Mouse (Mus musculus) hindbrain, embryonic 10.5 days (tissue): ENCODE data around the gene Prss50. TPM values are rescaled to one million over a fixed set of nuclear protein-coding genes. Genes with fewer than 3 reads are reported as not detected.

ENCODE experiments used
- DNase-seq: peaks from one replicate; pipeline ENCODE4 v3.0.0-alpha.2; 2017; ENCODE audit warnings: low spot score
- H3K27ac ChIP-seq: fragments of 300-500 bp; sonication (generic); 2 replicates; pipeline ENCODE4 v1.5.1; 2016; ENCODE audit warnings: mild to moderate bottlenecking, moderate library complexity
- H3K27me3 ChIP-seq: fragments of 300-500 bp; sonication (generic); 2 replicates; pipeline ENCODE4 v1.6.1; 2016; ENCODE audit warnings: mild to moderate bottlenecking; ENCODE audit not compliant: poor library complexity, insufficient read depth, severe bottlenecking
- H3K36me3 ChIP-seq: fragments of 300-500 bp; sonication (generic); 2 replicates; pipeline ENCODE4 v1.6.1; 2016; ENCODE audit warnings: mild to moderate bottlenecking, moderate library complexity
- H3K4me1 ChIP-seq: fragments of 300-500 bp; sonication (generic); replicated peaks from 2 replicates; pipeline ENCODE4 v1.6.1; 2016; ENCODE audit warnings: mild to moderate bottlenecking
- H3K4me3 ChIP-seq: fragments of 300-500 bp; sonication (generic); 2 replicates; pipeline ENCODE4 v1.5.1; 2016; ENCODE audit warnings: mild to moderate bottlenecking, moderate library complexity
- H3K9me3 ChIP-seq: fragments of 300-500 bp; sonication (generic); 2 replicates; pipeline ENCODE4 v1.6.1; 2016; ENCODE audit warnings: mild to moderate bottlenecking, moderate library complexity
- WGBS: fragments of 180-500 bp; shearing (Covaris S2); methylation state at CpG from one replicate; pipeline ENCODE4 v1.1.7; 2016; 5-methylcytosine and 5-hydroxymethylcytosine counted together
- polyA plus RNA-seq: library from polyadenylated mRNA; unstranded; fragments of >200 nt; fragmentation: Nextera tagmentation; extraction: Ambion mirVana; gene quantifications from 2 replicates; pipeline ENCODE4 v1.2.1, GENCODE M21; 2016

Gene Prss50
- polyA plus RNA-seq, 1 experiment from 2014 or later, result 0.68 TPM

GRCm38 (mm10) chr9:110841438-110841837, 16.3 kb upstream of the Prss50 start:
- no peak for DNase-seq
- Histone ChIP-seq H3K9me3 (no peaks in the 10 kb centered on the region), H3K27ac (no peak overlapping the region), H3K4me1 (peaks cover 7% of the 10 kb centered on the region; the same call in 1 of the 2 replicates), H3K36me3 (no peaks in the 10 kb centered on the region), H3K27me3 (no peaks in the 10 kb centered on the region), H3K4me3 (no peak overlapping the region)
- WGBS, result 91% methylated on average over 2 of the region's 2 CpGs

- no peaks in the 10 kb centered on the region for H3K9me3 ChIP-seq
- H3K36me3 ChIP-seq, result no peaks in the 10 kb centered on the region
- no peaks in the 10 kb centered on the region for H3K27me3 ChIP-seq
- H3K27ac ChIP-seq, result no peak within 1 kb of the TSS
- WGBS, result 87% methylated on average over 10 of the region's 10 CpGs
- no peak within 1 kb of the TSS for H3K4me3 ChIP-seq
- no peak for DNase-seq
- H3K4me1 ChIP-seq, result peaks cover 7% of the 10 kb centered on the region; the same call in 1 of the 2 replicates
Measured at GRCm38 (mm10) chr9:110844206-110844605, 13.6 kb upstream of the Prss50 start, which contains the start of gene Prss46. Prss46 (plus strand) TSS chr9:110844506.

GRCm38 (mm10) chr9:110849162-110849561, 8.6 kb upstream of the Prss50 start:
- Histone ChIP-seq H3K27ac (no peak overlapping the region), H3K27me3 (no peaks in the 10 kb centered on the region), H3K36me3 (no peaks in the 10 kb centered on the region), H3K9me3 (no peaks in the 10 kb centered on the region), H3K4me1 (no peaks in the 10 kb centered on the region; the same call in 1 of the 2 replicates), H3K4me3 (no peak overlapping the region)
- WGBS, result 80% methylated on average over 7 of the region's 7 CpGs
- no peak for DNase-seq

GRCm38 (mm10) chr9:110855903-110856302, 1.9 kb upstream of the Prss50 start:
- Histone ChIP-seq H3K4me1 (peaks cover 17% of the 10 kb centered on the region), H3K27ac (no peak overlapping the region), H3K27me3 (peaks cover 32% of the 10 kb centered on the region), H3K36me3 (no peaks in the 10 kb centered on the region), H3K4me3 (no peak overlapping the region), H3K9me3 (no peaks in the 10 kb centered on the region)
- WGBS, result 72% methylated on average over 7 of the region's 7 CpGs
- DNase-seq, result no peak

GRCm38 (mm10) chr9:110856920-110857319, 847 bp upstream of the Prss50 start:
- Histone ChIP-seq H3K27me3 (peaks cover 32% of the 10 kb centered on the region), H3K36me3 (no peaks in the 10 kb centered on the region), H3K27ac (no peak overlapping the region), H3K4me3 (no peak overlapping the region), H3K9me3 (no peaks in the 10 kb centered on the region), H3K4me1 (peaks cover 17% of the 10 kb centered on the region)
- no peak for DNase-seq
- 60% methylated on average over 4 of the region's 4 CpGs for WGBS

- 54% methylated on average over 5 of the region's 5 CpGs for WGBS
Measured at GRCm38 (mm10) chr9:110858523-110858922, 756 bp downstream of the Prss50 start.

GRCm38 (mm10) chr9:110858967-110859596, 1.3 kb downstream of the Prss50 start:
- DNase-seq, result no peak

More at GRCm38 (mm10) chr9:110858523-110858922, 756 bp downstream of the Prss50 start:
- no peak for DNase-seq
- no peak overlapping the region for H3K27ac ChIP-seq
- peaks cover 17% of the 10 kb centered on the region for H3K4me1 ChIP-seq
- H3K36me3 ChIP-seq, result no peaks in the 10 kb centered on the region
- H3K27me3 ChIP-seq, result peaks cover 32% of the 10 kb centered on the region
- H3K9me3 ChIP-seq, result no peaks in the 10 kb centered on the region
- H3K4me3 ChIP-seq, result no peak overlapping the region

GRCm38 (mm10) chr9:110871030-110871429, 13.3 kb downstream of the Prss50 start:
- H3K27me3 ChIP-seq, result peaks cover 46% of the 10 kb centered on the region
- no peak overlapping the region for H3K4me3 ChIP-seq
- H3K36me3 ChIP-seq, result no peaks in the 10 kb centered on the region
- no peak overlapping the region for H3K27ac ChIP-seq
- peaks cover 32% of the 10 kb centered on the region for H3K4me1 ChIP-seq
- DNase-seq, result peak; percentile 62
- no peaks in the 10 kb centered on the region for H3K9me3 ChIP-seq
- WGBS, result 18% methylated on average over 7 of the region's 7 CpGs

More at GRCm38 (mm10) chr9:110858967-110859596, 1.3 kb downstream of the Prss50 start:
- 88% methylated on average over 5 of the region's 5 CpGs for WGBS
- no peaks in the 10 kb centered on the region for H3K9me3 ChIP-seq
- H3K27me3 ChIP-seq, result peaks cover 32% of the 10 kb centered on the region
- H3K4me3 ChIP-seq, result no peak overlapping the region
- peaks cover 18% of the 10 kb centered on the region for H3K4me1 ChIP-seq
- no peak overlapping the region for H3K27ac ChIP-seq
- H3K36me3 ChIP-seq, result no peaks in the 10 kb centered on the region

GRCm38 (mm10) chr9:110873681-110874659, 16.2 kb downstream of the Prss50 start:
- DNase-seq, result peak; percentile 42
- 10% methylated on average over 40 of the region's 40 CpGs for WGBS
- Histone ChIP-seq H3K4me3 (peak overlapping the region; percentile 46), H3K27me3 (peaks cover 71% of the 10 kb centered on the region), H3K27ac (peak overlapping the region; percentile 70), H3K4me1 (peaks cover 32% of the 10 kb centered on the region), H3K36me3 (no peaks in the 10 kb centered on the region), H3K9me3 (no peaks in the 10 kb centered on the region)

GRCm38 (mm10) chr9:110874660-110875191, 17.0 kb downstream of the Prss50 start:
- H3K4me1 ChIP-seq, result peaks cover 37% of the 10 kb centered on the region
- H3K27ac ChIP-seq, result peak overlapping the region; percentile 70
- no peaks in the 10 kb centered on the region for H3K9me3 ChIP-seq
- peaks cover 78% of the 10 kb centered on the region for H3K27me3 ChIP-seq
- peak overlapping the region; percentile 46; the same call in 1 of the 2 replicates for H3K4me3 ChIP-seq
- DNase-seq, result peak; percentile 47
- no peaks in the 10 kb centered on the region for H3K36me3 ChIP-seq
- 13% methylated on average over 3 of the region's 3 CpGs for WGBS

GRCm38 (mm10) chr9:110875288-110875695, 17.5 kb downstream of the Prss50 start:
- Histone ChIP-seq H3K27ac (peak overlapping the region; percentile 70), H3K27me3 (peaks cover 84% of the 10 kb centered on the region), H3K36me3 (no peaks in the 10 kb centered on the region), H3K4me3 (no peak overlapping the region; the same call in 1 of the 2 replicates), H3K4me1 (peaks cover 43% of the 10 kb centered on the region), H3K9me3 (no peaks in the 10 kb centered on the region)
- 12% methylated on average over 6 of the region's 6 CpGs for whole genome bisulfite sequencing
- peak; percentile 64 for DNase-seq

GRCm38 (mm10) chr9:110877353-110877752, 19.6 kb downstream of the Prss50 start:
- Histone ChIP-seq H3K4me3 (no peak overlapping the region), H3K27ac (no peak overlapping the region), H3K4me1 (peaks cover 47% of the 10 kb centered on the region), H3K36me3 (no peaks in the 10 kb centered on the region), H3K9me3 (no peaks in the 10 kb centered on the region), H3K27me3 (peaks cover 91% of the 10 kb centered on the region)
- WGBS, result 88% methylated on average over 1 of the region's 1 CpGs
- DNase-seq, result no peak
